Mouse (Mus musculus) heart, embryonic 14.5 days (tissue): ENCODE measurements around the gene Mob3b. TPM values are rescaled to one million over a fixed set of nuclear protein-coding genes. Genes with fewer than 3 reads are reported as not detected.
"Not testable (repeated sequence)": the region's sequence is repeated elsewhere in the genome, so short reads cannot be mapped to it uniquely, and the experiment has no call there.

ENCODE experiments used
- ATAC-seq: fragments of 200-750 bp; cut with Nextera tagmentation; 2 replicates; pipeline ENCODE4 v1.8.0; 2017; ENCODE audit warnings: low read depth, moderate TSS enrichment; ENCODE audit not compliant: insufficient number of reproducible peaks, insufficient read depth, low FRiP score
- H3K27ac ChIP-seq, 2 experiments: fragments of 200-500 bp in 1 of 2; fragments of 300-500 bp in 1 of 2; sonication (generic) in 1 of 2; replicated peaks in 1 of 2; 2 replicates each; pipeline ENCODE4 v1.5.1; 2012 to 2014; ENCODE audit warnings: low read depth in 2 of 2, low read length in 2 of 2, control low read depth in 1 of 2, mild to moderate bottlenecking in 1 of 2, mixed read lengths in 1 of 2; ENCODE audit not compliant: control insufficient read depth in 1 of 2, insufficient read depth in 1 of 2
- H3K27me3 ChIP-seq: fragments of 300-500 bp; sonication (generic); 2 replicates; pipeline ENCODE4 v1.6.1; 2014; ENCODE audit warnings: mild to moderate bottlenecking, low read length, control low read depth; ENCODE audit not compliant: control insufficient read depth, insufficient read depth
- H3K36me3 ChIP-seq: fragments of 300-500 bp; sonication (generic); 2 replicates; pipeline ENCODE4 v1.6.1; 2014; ENCODE audit warnings: mild to moderate bottlenecking, control low read depth, low read length, mixed read lengths; ENCODE audit not compliant: control insufficient read depth, insufficient read depth
- H3K4me1 ChIP-seq, 2 experiments: fragments of 200-500 bp in 1 of 2; fragments of 300-500 bp in 1 of 2; sonication (generic) in 1 of 2; 2 replicates each; pipeline ENCODE4 v1.6.1; 2012 to 2014; ENCODE audit warnings: low read length in 2 of 2, control low read depth in 1 of 2, mixed read lengths in 1 of 2; ENCODE audit not compliant: control insufficient read depth in 2 of 2, insufficient read depth in 2 of 2
- H3K4me2 ChIP-seq: fragments of 300-500 bp; sonication (generic); 2 replicates; pipeline ENCODE4 v1.6.1; 2014; ENCODE audit warnings: mild to moderate bottlenecking, low read length
- H3K4me3 ChIP-seq, 2 experiments: fragments of 200-500 bp in 1 of 2; fragments of 300-500 bp in 1 of 2; sonication (generic) in 1 of 2; 2 replicates each; pipeline ENCODE4 v1.5.1; 2012 to 2014; ENCODE audit warnings: low read length in 2 of 2, mild to moderate bottlenecking in 2 of 2, control low read depth in 1 of 2, low read depth in 1 of 2, moderate library complexity in 1 of 2; ENCODE audit not compliant: control insufficient read depth in 1 of 2, insufficient read depth in 1 of 2
- H3K9ac ChIP-seq: fragments of 300-500 bp; sonication (generic); 2 replicates; pipeline ENCODE4 v1.6.1; 2014; ENCODE audit warnings: mild to moderate bottlenecking, low read length
- H3K9me3 ChIP-seq: fragments of 300-500 bp; sonication (generic); 2 replicates; pipeline ENCODE4 v1.6.1; 2016; ENCODE audit warnings: low read length, control low read depth; ENCODE audit not compliant: control insufficient read depth
- WGBS: fragments of 180-500 bp; shearing (Covaris S2); extraction: QIAGEN DNeasy Blood & Tissue Kit; methylation state at CpG from one replicate; pipeline ENCODE4 v1.1.7; 2014; 5-methylcytosine and 5-hydroxymethylcytosine counted together
- polyA plus RNA-seq: library from polyadenylated mRNA; unstranded; fragments of >200 nt; fragmentation: Nextera tagmentation; extraction: Ambion mirVana; gene quantifications from 2 replicates; pipeline ENCODE4 v1.2.1, GENCODE M21; 2014

Gene Mob3b
- polyA plus RNA-seq, 1 experiment from 2014 or later, result 3.5 TPM

DNA sequence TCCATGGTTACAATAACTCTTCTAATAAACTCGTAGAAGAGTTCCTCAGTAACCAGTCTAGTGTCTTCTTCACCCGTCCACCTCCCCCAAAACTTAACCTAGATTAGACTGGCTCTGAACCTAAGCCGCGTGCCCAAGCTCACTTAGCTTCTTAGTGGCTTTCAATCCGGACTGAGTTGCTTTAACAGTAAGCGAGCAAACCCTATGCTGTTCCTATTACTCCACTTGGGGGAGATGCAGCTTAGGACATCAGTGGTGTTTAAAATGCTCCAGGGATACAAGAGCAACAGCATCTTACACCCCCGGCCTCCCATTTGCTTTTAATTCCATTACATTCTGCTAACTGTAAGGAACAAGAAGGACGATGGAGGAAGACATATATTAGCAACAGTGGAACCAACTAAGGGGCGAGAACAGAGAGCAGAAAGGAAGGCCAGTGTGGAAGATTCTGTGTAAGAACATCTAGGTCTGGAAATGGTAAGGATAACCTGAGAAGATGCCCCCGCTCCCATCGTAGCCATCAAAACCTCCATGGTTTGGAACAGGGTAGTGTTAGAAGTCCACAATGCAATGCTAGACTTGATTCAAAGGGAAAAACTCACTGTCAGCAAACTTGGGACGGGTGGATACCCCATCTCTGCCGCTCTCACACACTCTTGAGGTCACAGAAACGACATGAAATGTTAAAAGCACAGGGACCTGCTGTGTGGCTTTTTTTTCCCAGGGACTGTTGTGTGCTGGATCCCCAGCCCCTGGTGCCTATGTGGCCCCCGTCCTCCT, 196.3 kb downstream of the Mob3b start:
- Histone ChIP-seq H3K27ac (no peak overlapping the region), H3K9me3 (no peaks in the 10 kb centered on the region), H3K27me3 (0 out of 2 replicates have a peak, but pooled peaks cover 3% of the 10 kb centered on the region), H3K36me3 (no peaks in the 10 kb centered on the region), H3K9ac (no peak overlapping the region), H3K4me2 (no peak overlapping the region), H3K4me3 (no peak overlapping the region), H3K4me1 (peaks cover 0 to 6% of the 10 kb centered on the region in 2 experiments; a peak in 2 of 4 replicates)
- WGBS, result 64% methylated on average over 15 of the region's 15 CpGs
- ATAC-seq, result no peak

GRCm38 (mm10) chr4:34959477-34959876, 197.8 kb downstream of the Mob3b start:
- Histone ChIP-seq H3K27me3 (0 out of 2 replicates have a peak, but pooled peaks cover 3% of the 10 kb centered on the region), H3K4me2 (no peak overlapping the region)

GRCm38 (mm10) chr4:34958155-34959028, 198.9 kb downstream of the Mob3b start:
- Histone ChIP-seq H3K4me2 (no peak overlapping the region), H3K27ac (no peak overlapping the region), H3K9me3 (no peaks in the 10 kb centered on the region), H3K4me1 (no peaks in the 10 kb centered on the region), H3K4me3 (no peak overlapping the region), H3K9ac (no peak overlapping the region), H3K27me3 (0 out of 2 replicates have a peak, but pooled peaks cover 3% of the 10 kb centered on the region), H3K36me3 (no peaks in the 10 kb centered on the region)
- 43% methylated on average over 12 of the region's 12 CpGs for WGBS
- no peak for ATAC-seq

More at GRCm38 (mm10) chr4:34959477-34959876, 197.8 kb downstream of the Mob3b start:
- Histone ChIP-seq H3K36me3 (no peaks in the 10 kb centered on the region), H3K27ac (no peak overlapping the region), H3K4me3 (no peak overlapping the region), H3K4me1 (peaks cover 0 to 3% of the 10 kb centered on the region in 2 experiments; a peak in 2 of 4 replicates), H3K9me3 (no peaks in the 10 kb centered on the region), H3K9ac (no peak overlapping the region)
- WGBS, result 83% methylated on average over 6 of the region's 6 CpGs
- no peak for ATAC-seq

DNA sequence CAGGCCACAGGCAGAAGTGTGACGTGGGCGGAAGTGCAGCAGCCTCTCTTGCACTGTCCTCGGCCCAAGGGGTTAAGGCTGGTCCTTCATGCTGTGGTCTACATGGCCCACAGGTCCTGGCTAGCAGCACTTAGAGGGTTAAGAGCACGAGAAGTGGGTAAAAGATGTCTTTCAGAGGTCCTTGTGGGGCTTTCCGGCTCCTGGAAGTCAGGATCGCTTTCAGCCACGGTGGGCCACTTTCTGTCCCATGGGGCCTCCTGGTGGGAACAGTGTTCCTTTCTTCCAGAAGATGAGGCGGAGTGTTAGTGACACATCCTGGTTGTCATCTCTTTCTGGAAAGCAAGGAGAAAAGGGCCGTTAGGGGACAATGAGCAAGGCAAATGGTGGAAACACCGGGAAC, 203.6 kb downstream of the Mob3b start:
- WGBS, result 74% methylated on average over 10 of the region's 10 CpGs

GRCm38 (mm10) chr4:34947181-34947580, 210.1 kb downstream of the Mob3b start:
- Histone ChIP-seq H3K9me3 (no peaks in the 10 kb centered on the region), H3K4me2 (no peak overlapping the region), H3K36me3 (no peaks in the 10 kb centered on the region), H3K27me3 (no peaks in the 10 kb centered on the region), H3K4me3 (no peak overlapping the region), H3K27ac (no peak overlapping the region), H3K4me1 (no peaks in the 10 kb centered on the region), H3K9ac (no peak overlapping the region)
- no peak for ATAC-seq

More for the DNA sequence above, 203.6 kb downstream of the Mob3b start:
- no peak overlapping the region for H3K4me3 ChIP-seq
- H3K27ac ChIP-seq, result no peak overlapping the region
- H3K27me3 ChIP-seq, result no peaks in the 10 kb centered on the region
- H3K9ac ChIP-seq, result no peak overlapping the region
- H3K36me3 ChIP-seq, result no peaks in the 10 kb centered on the region
- ATAC-seq, result no peak
- H3K4me1 ChIP-seq, result no peaks in the 10 kb centered on the region
- no peak overlapping the region for H3K4me2 ChIP-seq
- H3K9me3 ChIP-seq, result no peaks in the 10 kb centered on the region

- 91% methylated on average over 25 of the region's 25 CpGs for WGBS
- no peak for ATAC-seq
- H3K36me3 ChIP-seq, result no peaks in the 10 kb centered on the region
- H3K4me1 ChIP-seq, result no peaks in the 10 kb centered on the region
- H3K9me3 ChIP-seq, result no peaks in the 10 kb centered on the region
- H3K27me3 ChIP-seq, result no peaks in the 10 kb centered on the region
- H3K27ac ChIP-seq, result no peak overlapping the region
- no peak overlapping the region for H3K4me2 ChIP-seq
- H3K4me3 ChIP-seq, result no peak overlapping the region
- H3K9ac ChIP-seq, result no peak overlapping the region
Measured at GRCm38 (mm10) chr4:34941046-34941445, 216.2 kb downstream of the Mob3b start.

DNA sequence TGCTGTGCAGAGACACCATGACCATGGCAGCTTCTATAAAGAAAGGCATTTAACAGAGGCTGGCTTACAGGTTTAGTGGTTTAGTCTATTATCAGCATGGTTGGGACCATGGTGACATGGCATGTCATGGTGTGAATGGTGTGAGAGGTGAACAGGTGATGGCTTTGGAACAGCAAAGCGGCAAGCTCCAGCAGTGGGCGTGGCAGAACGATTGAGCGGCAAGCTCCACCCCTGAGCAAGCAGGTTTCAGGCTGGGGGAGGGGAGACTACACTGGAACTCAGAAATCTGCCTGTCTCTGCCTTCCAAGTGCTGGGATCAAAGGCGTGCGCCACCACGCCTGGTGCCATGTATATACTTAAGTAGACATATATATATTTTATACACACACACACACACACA, 228.9 kb downstream of the Mob3b start:
- not testable (repeated sequence) for H3K4me1 ChIP-seq, ATAC-seq, H3K9me3 ChIP-seq, H3K27me3 ChIP-seq, H3K36me3 ChIP-seq, H3K27ac ChIP-seq, H3K9ac ChIP-seq, H3K4me3 ChIP-seq, H3K4me2 ChIP-seq
- WGBS, result 75% methylated on average over 7 of the region's 7 CpGs
